Mouse (Mus musculus) intestine, embryonic 14.5 days (tissue): Measurements from ENCODE around the gene Dnah1. TPM values are rescaled to one million over a fixed set of nuclear protein-coding genes. Genes with fewer than 3 reads are reported as not detected.

ENCODE experiments used
- ATAC-seq: fragments of 200-750 bp; cut with Nextera tagmentation; replicated peaks from 2 replicates; pipeline ENCODE4 v1.8.0; 2017; ENCODE audit warnings: low read depth, moderate number of reproducible peaks, moderate TSS enrichment, moderate library complexity; ENCODE audit not compliant: low FRiP score, low TSS enrichment
- DNase-seq: peaks from one replicate; pipeline ENCODE4 v3.0.0-alpha.2; 2018; ENCODE audit warnings: low spot score
- H3K27ac ChIP-seq: fragments of 300-500 bp; sonication (generic); 2 replicates; pipeline ENCODE4 v1.5.1; 2014; ENCODE audit warnings: low read depth, mild to moderate bottlenecking, control low read depth
- H3K27me3 ChIP-seq: fragments of 300-500 bp; sonication (generic); replicated peaks from 2 replicates; pipeline ENCODE4 v1.6.1; 2014; ENCODE audit warnings: low read length, control low read depth; ENCODE audit not compliant: control insufficient read depth, insufficient read depth
- H3K36me3 ChIP-seq: fragments of 300-500 bp; sonication (generic); 2 replicates; pipeline ENCODE4 v1.6.1; 2014; ENCODE audit warnings: low read length, control low read depth; ENCODE audit not compliant: control insufficient read depth, insufficient read depth
- H3K4me1 ChIP-seq: fragments of 300-500 bp; sonication (generic); replicated peaks from 2 replicates; pipeline ENCODE4 v1.6.1; 2014; ENCODE audit warnings: low read length, control low read depth, mixed read lengths; ENCODE audit not compliant: control insufficient read depth, insufficient read depth
- H3K4me2 ChIP-seq: fragments of 300-500 bp; sonication (generic); 2 replicates; pipeline ENCODE4 v1.6.1; 2014; ENCODE audit warnings: low read length
- H3K4me3 ChIP-seq: fragments of 300-500 bp; sonication (generic); 2 replicates; pipeline ENCODE4 v1.5.1; 2014; ENCODE audit warnings: low read depth, low read length, control low read depth, mixed read lengths
- H3K9ac ChIP-seq: fragments of 300-500 bp; sonication (generic); 2 replicates; pipeline ENCODE4 v1.6.1; 2014; ENCODE audit warnings: mild to moderate bottlenecking, low read length
- H3K9me3 ChIP-seq: fragments of 300-500 bp; sonication (generic); 2 replicates; pipeline ENCODE4 v1.6.1; 2016; ENCODE audit warnings: low read length, control low read depth; ENCODE audit not compliant: control insufficient read depth
- WGBS: fragments of 180-500 bp; shearing (Covaris S2); extraction: QIAGEN DNeasy Blood & Tissue Kit; methylation state at CpG from one replicate; pipeline ENCODE4 v1.1.7; 2014; 5-methylcytosine and 5-hydroxymethylcytosine counted together
- polyA plus RNA-seq: library from polyadenylated mRNA; unstranded; fragments of >200 nt; fragmentation: Nextera tagmentation; extraction: Ambion mirVana; gene quantifications from 2 replicates; pipeline ENCODE4 v1.2.1, GENCODE M21; 2014

The Dnah1 gene
- polyA plus RNA-seq, 1 experiment from 2014 or later = 5.4 TPM

- no peak overlapping the region for H3K9ac ChIP-seq
- WGBS = 95% methylated on average over 14 of the region's 14 CpGs
- no peaks in the 10 kb centered on the region for H3K9me3 ChIP-seq
- no peak overlapping the region for H3K4me2 ChIP-seq
- H3K4me3 ChIP-seq = no peak overlapping the region
- H3K36me3 ChIP-seq = peaks cover 96% of the 10 kb centered on the region
- H3K27ac ChIP-seq = no peak overlapping the region
- H3K27me3 ChIP-seq = no peaks in the 10 kb centered on the region
- H3K4me1 ChIP-seq = no peaks in the 10 kb centered on the region
- DNase-seq (no peak), ATAC-seq (no peak)
Measured at GRCm38 (mm10) chr14:31258476-31259050, 65.1 kb downstream of the Dnah1 start.

- Histone ChIP-seq H3K27me3 (no peaks in the 10 kb centered on the region), H3K4me1 (peaks cover 10% of the 10 kb centered on the region; the same call in 1 of the 2 replicates), H3K36me3 (peaks cover 45% of the 10 kb centered on the region), H3K9me3 (no peaks in the 10 kb centered on the region), H3K4me3 (peak overlapping the region; percentile 97), H3K4me2 (peak overlapping the region; percentile 80), H3K9ac (peak overlapping the region; percentile 96), H3K27ac (no peak overlapping the region)
- 87% methylated on average over 5 of the region's 5 CpGs for WGBS
- ATAC-seq = no peak
- DNase-seq = no peak
Measured at GRCm38 (mm10) chr14:31252091-31252490, 71.6 kb downstream of the Dnah1 start.

GRCm38 (mm10) chr14:31251626-31252025, 72.1 kb downstream of the Dnah1 start:
- under 1% methylated on average over 18 of the region's 18 CpGs for WGBS
- ATAC-seq = no peak

GRCm38 (mm10) chr14:31251084-31251604, 72.6 kb downstream of the Dnah1 start, which contains the start of the genes Phf7 and Bap1:
Phf7 (minus strand) TSS chr14:31251317.
Bap1 (plus strand) TSS chr14:31251450.
- peak within 1 kb of the TSS; percentile 92 for H3K27ac ChIP-seq
- H3K4me2 ChIP-seq = peak within 1 kb of the TSS; percentile 80
- peak within 1 kb of the TSS; percentile 97 for H3K4me3 ChIP-seq
- no peaks in the 10 kb centered on the region for H3K9me3 ChIP-seq
- H3K36me3 ChIP-seq = peaks cover 36% of the 10 kb centered on the region
- DNase-seq (peak; percentile 100), ATAC-seq (peak; percentile 94)
- peaks cover 10% of the 10 kb centered on the region; the same call in 1 of the 2 replicates for H3K4me1 ChIP-seq
- peak within 1 kb of the TSS; percentile 96 for H3K9ac ChIP-seq
- no peaks in the 10 kb centered on the region for H3K27me3 ChIP-seq
- WGBS = under 1% methylated on average over 61 of the region's 75 CpGs

More at GRCm38 (mm10) chr14:31251626-31252025, 72.1 kb downstream of the Dnah1 start:
- peak overlapping the region; percentile 96 for H3K9ac ChIP-seq
- H3K4me1 ChIP-seq = peaks cover 10% of the 10 kb centered on the region; the same call in 1 of the 2 replicates
- peak overlapping the region; percentile 97 for H3K4me3 ChIP-seq
- peak overlapping the region; percentile 80 for H3K4me2 ChIP-seq
- H3K27ac ChIP-seq = peak overlapping the region; percentile 92
- no peaks in the 10 kb centered on the region for H3K9me3 ChIP-seq
- H3K27me3 ChIP-seq = no peaks in the 10 kb centered on the region
- no peak for DNase-seq
- peaks cover 41% of the 10 kb centered on the region for H3K36me3 ChIP-seq

GRCm38 (mm10) chr14:31250222-31251083, 73.2 kb downstream of the Dnah1 start:
- Histone ChIP-seq H3K27me3 (no peaks in the 10 kb centered on the region), H3K36me3 (peaks cover 29% of the 10 kb centered on the region), H3K9ac (peak overlapping the region; percentile 96), H3K4me3 (peak overlapping the region; percentile 97), H3K9me3 (no peaks in the 10 kb centered on the region), H3K27ac (peak overlapping the region; percentile 92), H3K4me1 (peaks cover 10% of the 10 kb centered on the region; the same call in 1 of the 2 replicates), H3K4me2 (peak overlapping the region; percentile 67)
- WGBS = 17% methylated on average over 38 of the region's 38 CpGs
- peak; percentile 88 for ATAC-seq
- DNase-seq = no peak

DNA sequence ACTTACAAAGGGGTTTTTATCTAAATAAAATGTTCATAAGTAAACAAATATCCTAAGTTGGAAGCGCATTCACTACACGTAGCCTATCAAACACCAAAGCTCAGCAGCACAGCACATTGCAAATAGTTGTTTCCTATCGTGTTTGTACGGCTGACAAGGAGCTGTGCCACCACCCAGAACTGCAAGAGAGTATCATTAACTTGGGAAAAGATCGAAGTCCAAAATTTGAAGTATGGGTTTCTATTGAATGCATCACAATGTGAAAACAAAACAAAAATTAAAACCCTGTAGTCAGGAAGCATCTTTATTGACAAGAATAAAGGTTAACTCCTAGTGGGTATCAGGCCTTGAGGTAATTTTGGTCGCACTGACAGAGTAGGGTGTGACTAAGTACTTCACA, 75.3 kb downstream of the Dnah1 start:
- H3K27me3 ChIP-seq = no peaks in the 10 kb centered on the region
- WGBS = 86% methylated on average over 6 of the region's 6 CpGs
- ATAC-seq = no peak
- peaks cover 10% of the 10 kb centered on the region; the same call in 1 of the 2 replicates for H3K4me1 ChIP-seq
- no peak overlapping the region for H3K4me3 ChIP-seq
- H3K36me3 ChIP-seq = peaks cover 8% of the 10 kb centered on the region
- H3K9me3 ChIP-seq = no peaks in the 10 kb centered on the region
- no peak overlapping the region for H3K4me2 ChIP-seq
- H3K9ac ChIP-seq = no peak overlapping the region
- DNase-seq = no peak
- no peak overlapping the region for H3K27ac ChIP-seq

- H3K4me1 ChIP-seq = 0 out of 2 replicates have a peak, but pooled peaks cover 2% of the 10 kb centered on the region
- 87% methylated on average over 1 of the region's 1 CpGs for WGBS
- no peak overlapping the region for H3K4me3 ChIP-seq
- ATAC-seq (no peak), DNase-seq (no peak)
- H3K36me3 ChIP-seq = no peaks in the 10 kb centered on the region
- H3K27me3 ChIP-seq = no peaks in the 10 kb centered on the region
- no peaks in the 10 kb centered on the region for H3K9me3 ChIP-seq
- no peak overlapping the region for H3K27ac ChIP-seq
- no peak overlapping the region for H3K4me2 ChIP-seq
- no peak overlapping the region for H3K9ac ChIP-seq
Measured at GRCm38 (mm10) chr14:31245946-31246345, 77.8 kb downstream of the Dnah1 start.

DNA sequence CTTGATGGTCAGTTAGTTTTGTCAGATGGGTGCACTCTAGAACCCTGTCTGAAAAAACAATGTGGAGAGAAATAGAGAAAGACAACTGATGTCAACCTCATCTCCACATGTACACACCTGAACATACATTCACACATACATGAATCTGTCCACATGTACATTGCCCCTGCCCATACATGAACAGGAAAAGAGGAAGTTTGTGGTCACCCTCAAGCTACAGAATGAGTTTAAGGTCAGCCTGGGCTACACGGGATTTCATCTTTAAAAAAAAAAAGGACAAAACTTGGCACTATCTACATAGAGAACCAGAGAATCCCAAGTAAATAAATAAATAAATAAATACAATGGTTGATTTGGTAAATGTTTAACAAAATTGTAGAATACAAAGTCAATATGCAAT, 78.9 kb downstream of the Dnah1 start:
- H3K27me3 ChIP-seq = no peaks in the 10 kb centered on the region
- no peaks in the 10 kb centered on the region for H3K9me3 ChIP-seq
- no peak overlapping the region for H3K9ac ChIP-seq
- DNase-seq (no peak), ATAC-seq (no peak)
- H3K4me3 ChIP-seq = no peak overlapping the region
- H3K4me2 ChIP-seq = no peak overlapping the region
- no peaks in the 10 kb centered on the region for H3K4me1 ChIP-seq
- no peak overlapping the region for H3K27ac ChIP-seq
- no peaks in the 10 kb centered on the region for H3K36me3 ChIP-seq
- 70% methylated on average over 1 of the region's 1 CpGs for WGBS
